Mouse (Mus musculus) T-helper 2 cell (primary cell): ENCODE measurements around the gene Acsf2.

Source experiments
- in situ Hi-C: fragments of 300-600 bp; cut with MboI, MseI; formaldehyde crosslinking; loops from one replicate; pipeline ENCODE4 v1.15.1; 2025; ENCODE audit warnings: high pct_unique_total_duplicates

The Acsf2 gene

DNA sequence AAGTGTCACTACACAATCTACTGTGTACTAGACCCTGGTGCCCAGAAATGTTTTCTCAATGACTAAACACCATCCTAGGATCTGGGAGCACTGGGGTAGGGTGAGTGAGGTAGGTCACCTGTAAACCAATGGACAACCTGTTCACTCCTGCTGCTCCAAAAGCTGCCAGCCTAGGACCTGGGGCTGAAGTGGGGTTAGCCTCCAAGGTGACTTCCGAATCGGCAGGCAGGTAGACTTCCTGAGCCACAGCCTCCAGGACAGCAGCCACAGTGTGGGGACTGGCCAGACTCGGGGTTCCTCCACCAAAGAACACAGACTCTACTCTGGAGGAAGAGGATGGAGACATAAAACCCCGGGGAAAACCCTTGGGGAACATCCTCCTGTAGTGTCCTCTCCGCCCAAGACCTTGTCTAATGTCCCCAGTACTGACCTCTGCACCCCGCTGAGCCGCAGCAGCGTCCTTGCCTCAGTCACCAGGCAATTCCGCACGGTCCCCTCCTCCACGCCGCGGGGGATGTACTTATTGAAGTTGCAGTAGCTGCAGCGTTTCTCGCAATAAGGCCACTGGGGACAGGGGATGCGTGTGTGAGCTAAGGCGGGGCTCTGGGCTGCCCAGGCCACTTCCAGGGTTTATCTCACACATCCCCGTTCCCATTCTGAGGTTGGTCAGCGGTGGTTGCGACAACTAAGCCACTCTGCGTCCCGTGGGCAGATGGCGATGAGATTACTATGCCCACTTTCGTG lies 53.5 kb downstream of the Acsf2 start:
- in situ Hi-C loops, result no loop called here

- in situ Hi-C loops, result no loop called here
Observed at GRCm38 (mm10) chr11:94547271-94547670, 54.4 kb downstream of the Acsf2 start.

DNA sequence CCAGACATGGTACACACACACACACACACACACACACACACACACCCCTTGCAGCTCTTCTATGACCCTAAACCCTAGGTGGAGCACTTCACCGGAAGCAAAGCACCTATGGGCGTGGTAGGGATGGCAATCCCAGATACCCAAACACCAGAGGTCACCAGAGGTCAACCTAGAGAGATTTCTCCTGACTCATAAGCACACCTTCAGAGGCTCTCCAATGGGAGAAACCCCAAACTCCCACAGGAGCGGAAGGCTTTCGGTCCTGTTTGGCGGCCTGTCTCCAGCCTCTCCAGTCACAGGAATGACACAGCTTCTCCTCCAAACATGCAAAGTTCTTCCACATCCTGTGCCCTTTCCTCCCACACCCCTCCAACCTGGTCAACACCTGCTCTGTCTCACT lies 55.3 kb downstream of the Acsf2 start:
- in situ Hi-C loops, result no loop called here

- in situ Hi-C loops, result no loop called here
Observed at GRCm38 (mm10) chr11:94544422-94544821, 57.2 kb downstream of the Acsf2 start.

- in situ Hi-C loops, result no loop called here
Observed at GRCm38 (mm10) chr11:94543932-94544331, 57.7 kb downstream of the Acsf2 start.

DNA sequence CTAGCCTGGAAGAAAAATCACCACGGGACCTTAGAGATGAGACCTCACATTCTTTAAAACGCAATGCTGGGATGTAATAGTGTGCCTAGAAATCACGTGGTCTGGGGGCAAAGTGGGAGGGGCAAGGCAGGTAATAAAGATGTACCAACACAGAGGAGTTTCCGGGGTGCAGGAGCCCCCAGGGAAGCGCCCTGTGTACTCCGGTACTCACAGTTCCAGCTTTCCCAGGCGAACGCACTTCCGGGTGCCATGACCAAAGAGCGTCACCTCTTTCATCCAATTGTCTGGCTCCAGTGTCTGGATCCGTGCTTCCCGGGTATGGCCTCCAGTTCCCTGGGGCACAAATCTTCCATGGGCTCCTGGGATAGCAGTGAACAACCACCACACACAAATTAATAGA lies 58.3 kb downstream of the Acsf2 start:
- in situ Hi-C loops, result no loop called here

DNA sequence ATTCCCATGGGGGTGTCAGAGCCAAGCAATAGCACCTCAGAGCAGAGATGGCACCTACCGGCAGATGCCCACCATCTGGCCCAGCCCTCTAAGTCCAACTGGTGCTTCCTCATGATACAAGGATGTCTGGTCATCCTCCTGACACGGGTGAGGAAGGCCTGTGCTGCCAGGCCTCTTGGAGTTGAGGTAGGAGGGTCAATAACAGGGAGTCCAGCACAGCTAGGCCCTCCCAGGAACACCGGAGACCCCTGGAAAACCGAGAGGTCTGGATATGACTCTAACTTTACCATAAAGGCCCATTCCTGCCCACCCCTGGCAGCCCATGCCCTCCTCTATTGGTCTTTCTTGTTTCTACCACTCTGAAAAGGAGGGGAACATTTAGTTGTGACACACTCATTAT lies 59.3 kb downstream of the Acsf2 start:
- in situ Hi-C loops, result no loop called here

DNA sequence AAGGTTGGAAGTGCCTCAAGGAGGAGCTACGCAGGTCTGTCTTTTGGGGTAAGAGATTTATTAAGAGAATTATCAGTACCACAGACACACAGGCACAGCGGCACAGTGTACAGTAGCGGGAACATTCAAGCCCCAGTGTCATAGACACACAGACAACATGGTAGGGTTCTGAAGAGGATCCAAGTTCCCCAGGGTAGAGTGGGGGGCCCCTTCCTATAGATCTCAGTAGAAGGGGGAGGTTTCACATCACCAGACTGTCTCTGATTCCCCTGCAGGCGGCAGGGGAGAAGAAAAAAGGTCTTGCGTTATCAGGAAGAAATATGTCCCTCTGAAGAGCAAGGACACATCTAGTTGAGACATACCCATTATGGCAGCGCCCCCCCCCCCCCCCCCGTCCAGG lies 61.9 kb downstream of the Acsf2 start:
- in situ Hi-C loops, result no loop called here

DNA sequence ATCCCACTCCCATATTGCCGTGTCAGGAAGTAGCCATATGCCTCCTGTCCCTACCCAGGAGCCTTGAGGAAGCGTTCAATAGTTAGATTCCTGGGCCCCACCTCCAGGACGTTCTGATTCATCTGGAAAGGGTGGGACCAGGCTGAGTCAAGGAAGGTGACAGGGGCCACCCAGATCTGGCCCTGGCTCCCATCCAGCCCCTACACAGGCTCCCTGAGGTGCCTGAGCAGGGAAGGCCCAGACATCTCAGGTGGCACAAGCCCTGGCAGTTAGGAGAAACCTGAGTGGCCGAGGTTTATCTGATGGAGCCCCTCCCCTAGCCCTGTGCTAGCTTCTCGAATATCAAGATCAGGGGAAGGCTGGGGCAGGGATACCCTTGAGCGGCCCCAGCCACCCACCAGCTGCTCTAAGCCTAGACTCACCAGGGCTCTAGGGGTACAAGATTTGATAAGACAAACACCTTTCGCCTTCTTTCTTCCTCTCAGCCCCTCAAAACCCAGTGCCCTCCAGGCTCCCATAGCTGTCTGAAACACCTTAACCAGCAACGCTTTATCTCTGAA lies 62.9 kb downstream of the Acsf2 start:
- in situ Hi-C loops, result no loop called here

DNA sequence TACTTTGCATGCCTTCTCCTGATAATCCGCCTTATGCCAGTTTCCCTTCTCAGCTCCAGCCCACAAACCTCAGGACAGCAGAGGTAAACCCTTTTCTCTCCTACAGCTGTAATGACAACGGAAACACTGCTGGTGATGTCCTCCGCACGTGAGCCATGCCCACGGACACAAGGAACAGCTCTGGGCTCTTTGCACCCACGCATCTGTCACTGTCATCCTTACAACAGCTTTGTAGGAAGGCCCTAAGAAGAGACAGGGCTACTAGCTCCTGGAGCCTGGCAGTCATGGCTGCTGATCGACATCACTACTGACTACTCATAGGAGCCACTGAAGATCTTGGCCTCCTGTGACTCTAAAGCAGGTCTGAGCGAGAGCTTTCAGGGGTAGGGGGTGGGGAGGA lies 68.5 kb downstream of the Acsf2 start:
- in situ Hi-C loops, result no loop called here

GRCm38 (mm10) chr11:94528879-94529278 lies 72.8 kb downstream of the Acsf2 start:
- in situ Hi-C loops, result no loop called here

DNA sequence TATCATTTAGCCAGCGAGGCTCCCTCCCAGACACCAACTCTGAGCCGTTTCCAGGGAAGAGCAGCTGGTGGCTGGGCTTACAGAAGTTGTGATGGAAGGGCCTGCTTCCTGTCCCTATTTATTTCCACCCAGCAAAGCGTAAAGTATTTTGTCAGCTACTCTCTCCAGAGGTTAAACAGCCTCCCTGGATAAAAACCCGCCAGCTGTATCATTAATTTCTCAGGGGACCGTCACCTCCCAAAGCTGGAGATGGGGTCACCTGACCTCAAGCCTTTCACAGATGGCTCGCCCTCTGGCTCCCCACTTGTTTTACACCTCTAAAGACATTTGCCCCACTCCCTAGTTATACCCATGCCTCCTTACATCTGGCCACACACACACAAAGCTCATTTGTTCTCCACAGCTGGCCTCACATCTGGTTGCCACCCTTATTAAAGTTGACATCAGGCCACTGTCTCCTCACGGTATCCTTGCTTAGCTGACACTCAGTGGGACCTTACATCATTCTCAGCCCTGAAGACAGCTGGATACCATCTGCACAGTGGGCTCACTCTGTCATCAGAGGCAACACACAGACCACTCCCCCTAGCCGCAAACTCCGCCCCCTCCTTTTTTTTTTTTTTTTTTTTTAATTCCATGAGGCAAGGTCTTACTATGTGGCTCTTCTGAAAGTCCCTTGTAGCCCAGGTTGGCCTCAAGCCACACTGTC lies 75.3 kb downstream of the Acsf2 start:
- in situ Hi-C loops, result no loop called here

DNA sequence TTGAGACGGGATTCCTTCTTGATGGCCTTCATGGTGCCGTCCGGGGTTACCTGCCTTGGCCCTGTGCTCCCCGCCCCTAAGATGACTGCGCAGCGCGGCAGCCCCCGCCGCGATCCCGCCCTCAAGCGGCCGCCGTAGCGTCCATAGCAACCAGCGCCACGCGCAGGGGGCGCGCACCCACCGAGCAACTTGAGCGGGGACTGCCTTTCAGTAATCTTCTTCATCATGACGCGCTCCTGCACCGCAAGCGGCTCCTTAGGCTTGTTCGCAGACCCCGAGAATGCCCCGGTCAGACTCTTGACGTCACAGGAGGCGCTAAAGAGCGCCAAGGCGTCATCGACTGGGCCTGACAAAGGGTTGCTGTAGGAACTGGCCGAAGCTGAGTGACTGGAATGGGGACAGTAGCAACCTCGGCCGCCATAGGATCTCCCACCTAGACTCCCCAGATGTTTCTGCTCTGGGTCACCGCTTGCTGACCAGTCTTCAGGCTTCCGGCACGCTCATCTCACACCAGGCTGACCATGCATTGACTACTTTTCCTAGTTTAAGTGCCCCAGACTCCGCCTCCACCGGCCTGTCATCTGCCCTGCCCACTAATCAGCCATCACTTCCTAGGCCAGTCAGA lies 80.3 kb downstream of the Acsf2 start, which contains the start of gene Mycbpap:
Gene Mycbpap, minus strand, starts transcription at position 524 of the 625 bp plus-strand sequence.
- in situ Hi-C loops, result no loop called here

DNA sequence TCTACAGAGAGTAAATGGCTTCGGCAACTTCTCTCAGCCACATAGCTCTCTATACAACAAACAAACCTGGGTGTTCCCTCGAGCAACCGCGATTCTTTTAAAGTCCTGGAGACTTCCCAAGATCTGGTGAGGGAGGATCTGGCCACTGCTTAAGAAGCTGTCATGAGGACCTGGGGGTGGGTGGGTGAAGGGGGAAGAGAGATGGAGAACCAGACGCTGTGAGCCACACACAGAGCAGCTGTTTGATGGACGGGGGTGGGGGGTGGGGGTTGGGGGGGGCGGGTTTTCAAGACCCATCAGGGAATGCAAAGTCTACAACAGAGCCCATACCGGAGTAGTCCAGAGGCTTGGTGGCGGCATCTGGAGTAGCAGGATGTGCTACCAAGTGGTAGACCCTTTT lies 88.2 kb downstream of the Acsf2 start:
- in situ Hi-C loops, result no loop called here

DNA sequence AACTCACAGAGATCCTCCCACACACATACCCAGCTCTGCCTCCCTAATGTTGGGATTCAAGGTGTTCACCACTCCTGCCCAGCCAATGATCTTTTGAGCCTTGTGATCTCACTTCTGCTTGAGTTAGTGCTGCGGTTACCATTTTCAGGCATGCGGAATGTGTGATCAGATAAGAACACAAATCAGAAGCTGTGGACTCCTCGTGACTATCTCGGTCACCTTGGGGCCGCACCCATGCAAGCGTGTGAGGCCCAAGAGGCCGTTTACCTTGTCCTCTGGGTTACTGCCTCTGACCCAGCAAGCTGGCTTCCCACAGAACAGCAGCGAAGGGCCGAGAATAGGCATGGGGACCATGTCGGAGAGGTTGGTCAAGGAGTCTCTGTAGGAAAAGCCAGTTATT lies 92.7 kb downstream of the Acsf2 start:
- in situ Hi-C loops, result no loop called here
